Mouse (Mus musculus) stomach, postnatal 0 days (tissue): ENCODE measurements at regions not wholly inside any gene's neighbourhood (a gene's known extent, or its start where the extent isn't known, plus 50 kb on each side); places are given as distances from the start of the nearest gene placed in this dataset.

ENCODE experiments used
- ATAC-seq: fragments of 200-750 bp; cut with Nextera tagmentation; 2 replicates; pipeline ENCODE4 v1.8.0; 2017; ENCODE audit not compliant: low FRiP score, low TSS enrichment
- DNase-seq: peaks from one replicate; pipeline ENCODE4 v3.0.0-alpha.2; 2016; ENCODE audit warnings: low spot score
- H3K27ac ChIP-seq: fragments of 300-500 bp; sonication (generic); replicated peaks from 2 replicates; pipeline ENCODE4 v1.5.1; 2014; ENCODE audit warnings: mild to moderate bottlenecking, control low read depth
- H3K27me3 ChIP-seq: fragments of 300-500 bp; sonication (generic); 2 replicates; pipeline ENCODE4 v1.6.1; 2014; ENCODE audit warnings: low read length; ENCODE audit not compliant: control insufficient read depth, insufficient read depth
- H3K36me3 ChIP-seq: fragments of 300-500 bp; sonication (generic); 2 replicates; pipeline ENCODE4 v1.6.1; 2014; ENCODE audit warnings: low read length, mixed read lengths; ENCODE audit not compliant: control insufficient read depth, insufficient read depth
- H3K4me1 ChIP-seq: fragments of 300-500 bp; sonication (generic); replicated peaks from 2 replicates; pipeline ENCODE4 v1.6.1; 2014; ENCODE audit warnings: antibody characterized with exemption; ENCODE audit not compliant: control insufficient read depth, insufficient read depth
- H3K4me2 ChIP-seq: fragments of 300-500 bp; sonication (generic); replicated peaks from 2 replicates; pipeline ENCODE4 v1.6.1; 2014; ENCODE audit warnings: low read depth, mild to moderate bottlenecking, control low read depth, moderate library complexity
- H3K4me3 ChIP-seq: fragments of 300-500 bp; sonication (generic); 2 replicates; pipeline ENCODE4 v1.5.1; 2014; ENCODE audit warnings: low read depth, low read length, control low read depth
- H3K9ac ChIP-seq: fragments of 300-500 bp; sonication (generic); 2 replicates; pipeline ENCODE4 v1.6.1; 2014; ENCODE audit warnings: mild to moderate bottlenecking, low read length, control low read depth, mixed read lengths
- H3K9me3 ChIP-seq: fragments of 300-500 bp; sonication (generic); 2 replicates; pipeline ENCODE4 v1.6.1; 2016; ENCODE audit warnings: low read length; ENCODE audit not compliant: control insufficient read depth
- CTCF ChIP-seq: IDR thresholded peaks from 2 replicates; pipeline ENCODE4 v1.5.1; 2016; ENCODE audit warnings: antibody characterized with exemption, low read depth, mild to moderate bottlenecking, moderate library complexity
- EP300 ChIP-seq: optimal IDR thresholded peaks from 2 replicates; pipeline ENCODE3; 2016; ENCODE audit warnings: antibody characterized with exemption
- WGBS: fragments of 180-500 bp; shearing (Covaris S2); extraction: QIAGEN DNeasy Blood & Tissue Kit; methylation state at CpG from one replicate; pipeline ENCODE4 v1.1.7; 2014; 5-methylcytosine and 5-hydroxymethylcytosine counted together

- ATAC-seq, result no peak
- Histone ChIP-seq H3K27me3 (no peaks in the 10 kb centered on the region), H3K4me3 (no peak overlapping the region), H3K27ac (no peak overlapping the region), H3K4me1 (no peaks in the 10 kb centered on the region), H3K9me3 (no peaks in the 10 kb centered on the region), H3K4me2 (no peak overlapping the region), H3K36me3 (no peaks in the 10 kb centered on the region), H3K9ac (no peak overlapping the region)
- DNase-seq, result no peak
- TF ChIP-seq CTCF (no peak), EP300 (no peak)
- WGBS, result 64% methylated on average over 9 of the region's 9 CpGs
These were observed 908.3 kb upstream of the Lrrc6 start for GRCm38 (mm10) chr15:67408871-67409559.

- Histone ChIP-seq H3K9ac (no peak overlapping the region), H3K36me3 (no peaks in the 10 kb centered on the region), H3K4me3 (no peak overlapping the region), H3K4me2 (no peak overlapping the region), H3K4me1 (no peaks in the 10 kb centered on the region), H3K9me3 (no peaks in the 10 kb centered on the region), H3K27me3 (no peaks in the 10 kb centered on the region), H3K27ac (no peak overlapping the region)
- no peak for TF ChIP-seq CTCF
- no peak for TF ChIP-seq EP300
- no peak for DNase-seq
- ATAC-seq, result no peak
- whole genome bisulfite sequencing, result 61% methylated on average over 2 of the region's 2 CpGs
These were observed 906.5 kb upstream of the Lrrc6 start for GRCm38 (mm10) chr15:67407244-67407643.

GRCm38 (mm10) chr15:67405523-67405922 is 904.8 kb upstream of the Lrrc6 start:
- WGBS, result 24% methylated on average over 2 of the region's 2 CpGs
- TF ChIP-seq EP300, result no peak
- TF ChIP-seq CTCF, result no peak
- ATAC-seq, result no peak
- Histone ChIP-seq H3K36me3 (no peaks in the 10 kb centered on the region), H3K4me2 (no peak overlapping the region), H3K9ac (no peak overlapping the region), H3K27ac (no peak overlapping the region), H3K4me3 (no peak overlapping the region), H3K4me1 (no peaks in the 10 kb centered on the region), H3K9me3 (no peaks in the 10 kb centered on the region), H3K27me3 (no peaks in the 10 kb centered on the region)
- DNase-seq, result no peak

- no peak for ATAC-seq
- WGBS, result 63% methylated on average over 2 of the region's 2 CpGs
- no peak for TF ChIP-seq CTCF
- TF ChIP-seq EP300, result no peak
These were observed 904.3 kb upstream of the Lrrc6 start for GRCm38 (mm10) chr15:67405011-67405410.

GRCm38 (mm10) chr15:67402310-67402709 is 901.6 kb upstream of the Lrrc6 start:
- Histone ChIP-seq H3K4me2 (no peak overlapping the region), H3K27ac (no peak overlapping the region), H3K27me3 (no peaks in the 10 kb centered on the region), H3K9me3 (no peaks in the 10 kb centered on the region), H3K4me3 (no peak overlapping the region), H3K9ac (no peak overlapping the region), H3K4me1 (no peaks in the 10 kb centered on the region), H3K36me3 (no peaks in the 10 kb centered on the region)
- TF ChIP-seq CTCF (no peak), EP300 (no peak)
- DNase-seq (no peak), ATAC-seq (no peak)

More at GRCm38 (mm10) chr15:67405011-67405410, 904.3 kb upstream of the Lrrc6 start:
- Histone ChIP-seq H3K4me2 (no peak overlapping the region), H3K9ac (no peak overlapping the region), H3K36me3 (no peaks in the 10 kb centered on the region), H3K27ac (no peak overlapping the region), H3K27me3 (no peaks in the 10 kb centered on the region), H3K4me3 (no peak overlapping the region), H3K9me3 (no peaks in the 10 kb centered on the region), H3K4me1 (no peaks in the 10 kb centered on the region)
- DNase-seq, result no peak

- no peaks in the 10 kb centered on the region for H3K9me3 ChIP-seq
- H3K4me3 ChIP-seq, result no peak overlapping the region
- no peak overlapping the region for H3K9ac ChIP-seq
- 73% methylated on average over 5 of the region's 5 CpGs for WGBS
- H3K36me3 ChIP-seq, result no peaks in the 10 kb centered on the region
- no peak for TF ChIP-seq EP300
- TF ChIP-seq CTCF, result no peak
- DNase-seq (no peak), ATAC-seq (no peak)
- no peak overlapping the region for H3K4me2 ChIP-seq
- no peak overlapping the region for H3K27ac ChIP-seq
- no peaks in the 10 kb centered on the region for H3K27me3 ChIP-seq
- no peaks in the 10 kb centered on the region for H3K4me1 ChIP-seq
These were observed 896.6 kb upstream of the Lrrc6 start for GRCm38 (mm10) chr15:67397269-67397668.
